Mouse (Mus musculus) forebrain, postnatal 0 days (tissue): ENCODE measurements around the gene Zhx3. TPM values are rescaled to one million over a fixed set of nuclear protein-coding genes. Genes with fewer than 3 reads are reported as not detected.
A peak's percentile ranks its signal among the peaks of the same experiment; 100 is the strongest.

Experiments
- ATAC-seq: fragments of 200-750 bp; cut with Nextera tagmentation; 2 replicates; pipeline ENCODE4 v1.8.0; 2017; ENCODE audit warnings: mild to moderate bottlenecking, moderate library complexity
- DNase-seq: peaks from one replicate; pipeline ENCODE4 v3.0.0-alpha.2; 2015
- H3K27ac ChIP-seq: fragments of 300-500 bp; sonication (generic); 2 replicates; pipeline ENCODE4 v1.5.1; 2014; ENCODE audit warnings: low read depth, mild to moderate bottlenecking, antibody characterized with exemption, low read length, moderate library complexity, mixed read lengths
- H3K27me3 ChIP-seq: fragments of 300-500 bp; sonication (generic); 2 replicates; pipeline ENCODE4 v1.6.1; 2014; ENCODE audit warnings: mild to moderate bottlenecking, low read length, mixed read lengths; ENCODE audit not compliant: insufficient read depth
- H3K36me3 ChIP-seq: fragments of 300-500 bp; sonication (generic); 2 replicates; pipeline ENCODE4 v1.6.1; 2014; ENCODE audit warnings: mild to moderate bottlenecking, moderate library complexity; ENCODE audit not compliant: insufficient read depth
- H3K4me1 ChIP-seq: fragments of 300-500 bp; sonication (generic); 2 replicates; pipeline ENCODE4 v1.6.1; 2014; ENCODE audit warnings: antibody characterized with exemption; ENCODE audit not compliant: insufficient read depth
- H3K4me2 ChIP-seq: fragments of 300-500 bp; sonication (generic); 2 replicates; pipeline ENCODE4 v1.6.1; 2014; ENCODE audit warnings: low read depth, mild to moderate bottlenecking, moderate library complexity
- H3K4me3 ChIP-seq: fragments of 300-500 bp; sonication (generic); 2 replicates; pipeline ENCODE4 v1.5.1; 2014; ENCODE audit warnings: low read depth, low read length, mixed read lengths
- H3K9ac ChIP-seq: fragments of 300-500 bp; sonication (generic); 2 replicates; pipeline ENCODE4 v1.6.1; 2014; ENCODE audit warnings: mild to moderate bottlenecking
- H3K9me3 ChIP-seq: fragments of 300-500 bp; sonication (generic); 2 replicates; pipeline ENCODE4 v1.6.1; 2016; ENCODE audit warnings: low read length
- CTCF ChIP-seq: sonication (generic); IDR thresholded peaks from 2 replicates; pipeline ENCODE4 v1.5.1; 2016; ENCODE audit warnings: antibody characterized with exemption, control low read depth, low read depth
- WGBS: fragments of 180-500 bp; shearing (Covaris S2); extraction: QIAGEN DNeasy Blood & Tissue Kit; methylation state at CpG from one replicate; pipeline ENCODE4 v1.1.7; 2014; 5-methylcytosine and 5-hydroxymethylcytosine counted together
- polyA plus RNA-seq: library from polyadenylated mRNA; unstranded; fragments of >200 nt; fragmentation: Nextera tagmentation; extraction: Ambion mirVana; gene quantifications from 2 replicates; pipeline ENCODE4 v1.2.1, GENCODE M21; 2015
- total RNA-seq: library from RNA; depleted of rRNA; stranded (reverse); fragments of >200 nt; gene quantifications from 2 replicates; pipeline ENCODE4 v1.2.3, GENCODE M21; 2014

Zhx3 gene
- total and polyA plus RNA-seq, 2 experiments from 2014 or later = 18.5 to 44.9 TPM

DNA sequence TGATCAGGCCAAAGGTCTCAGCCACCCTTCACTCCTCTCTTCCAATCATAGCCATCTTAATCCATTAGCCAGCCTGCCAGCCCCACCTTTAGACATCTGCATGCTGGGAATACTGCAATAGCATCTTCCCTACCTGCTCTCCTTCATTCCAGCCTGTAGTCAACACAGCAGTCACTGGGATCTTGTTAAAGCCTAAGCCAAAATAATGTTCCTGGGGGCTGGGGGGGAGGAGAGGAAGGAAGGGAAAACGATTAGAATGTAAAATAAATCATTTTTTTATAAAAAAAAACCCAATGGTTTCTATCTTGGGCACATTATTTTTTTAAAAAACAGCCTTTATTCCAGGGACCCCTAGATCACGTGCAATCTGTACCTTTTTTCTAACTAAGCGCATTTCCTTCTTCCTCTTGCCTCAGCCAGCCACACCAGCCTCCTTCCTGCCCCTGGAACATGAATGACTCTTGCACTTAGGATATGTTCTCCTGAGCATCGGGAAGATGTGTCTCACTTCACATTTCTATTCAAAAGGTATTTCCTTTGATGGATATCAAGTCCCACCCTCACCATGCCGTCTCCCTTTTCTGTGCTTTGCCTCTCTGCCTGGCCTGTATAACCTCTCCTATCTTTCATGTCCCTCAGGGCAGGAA lies 1.6 kb upstream of the Zhx3 start:
- H3K4me3 ChIP-seq = no peak overlapping the region
- 90% methylated on average over 5 of the region's 5 CpGs for WGBS
- H3K27ac ChIP-seq = no peak overlapping the region
- DNase-seq = no peak
- no peaks in the 10 kb centered on the region for H3K36me3 ChIP-seq
- TF ChIP-seq CTCF = no peak
- H3K4me1 ChIP-seq = peaks cover 6% of the 10 kb centered on the region; the same call in 1 of the 2 replicates
- H3K9me3 ChIP-seq = no peaks in the 10 kb centered on the region
- H3K4me2 ChIP-seq = no peak overlapping the region
- ATAC-seq = no peak
- no peak overlapping the region for H3K9ac ChIP-seq
- H3K27me3 ChIP-seq = no peaks in the 10 kb centered on the region

DNA sequence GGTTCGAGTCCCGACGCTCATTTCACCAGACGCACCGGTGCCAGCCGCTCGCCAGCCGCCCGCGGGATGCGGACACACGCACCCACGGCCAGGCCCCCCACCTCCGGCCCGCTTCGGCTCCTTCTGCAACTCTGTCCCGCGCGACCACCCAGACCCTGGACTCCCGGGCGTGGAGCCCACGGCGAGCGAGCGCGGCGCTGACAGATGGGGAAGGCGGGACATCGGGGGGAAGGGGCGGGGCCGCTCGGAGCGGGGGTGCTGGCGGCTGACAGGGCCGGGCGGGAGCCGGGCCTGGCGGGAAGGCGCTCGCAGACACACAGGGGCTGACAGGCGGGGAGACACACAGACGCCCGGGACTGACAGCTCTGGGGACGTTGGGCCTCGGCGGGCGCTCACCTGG lies 403 bp downstream of the Zhx3 start:
- peak overlapping the region; percentile 70 for H3K4me2 ChIP-seq
- TF ChIP-seq CTCF = no peak
- peak overlapping the region; percentile 98 for H3K9ac ChIP-seq
- H3K9me3 ChIP-seq = no peaks in the 10 kb centered on the region
- peak overlapping the region; percentile 99 for H3K4me3 ChIP-seq
- peak; percentile 76 for DNase-seq
- H3K27me3 ChIP-seq = no peaks in the 10 kb centered on the region
- H3K27ac ChIP-seq = peak overlapping the region; percentile 98
- H3K36me3 ChIP-seq = no peaks in the 10 kb centered on the region
- WGBS = 3% methylated on average over 45 of the region's 47 CpGs
- peak; percentile 87 for ATAC-seq
- peaks cover 6% of the 10 kb centered on the region; the same call in 1 of the 2 replicates for H3K4me1 ChIP-seq

DNA sequence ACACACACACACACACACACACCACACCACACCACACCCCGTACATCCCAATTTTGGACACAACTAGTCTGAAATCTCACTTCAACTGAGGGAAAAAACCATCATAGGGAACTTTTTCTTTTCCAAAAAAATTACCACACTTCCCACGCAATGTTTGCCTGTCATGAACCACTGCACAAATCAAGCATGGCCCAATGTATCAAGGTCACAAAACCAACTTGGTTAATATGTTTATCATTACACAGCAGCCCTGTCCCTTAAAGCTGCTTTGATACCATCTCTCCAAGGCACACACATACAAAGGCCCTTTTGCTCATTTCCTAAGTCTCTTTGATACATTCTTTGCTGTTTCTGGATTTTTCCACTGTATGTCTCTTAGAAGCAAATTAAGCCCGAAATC lies 1.5 kb downstream of the Zhx3 start:
- H3K4me3 ChIP-seq = peak overlapping the region; percentile 17
- TF ChIP-seq CTCF = no peak
- H3K27ac ChIP-seq = no peak overlapping the region
- peaks cover 6% of the 10 kb centered on the region; the same call in 1 of the 2 replicates for H3K4me1 ChIP-seq
- no peaks in the 10 kb centered on the region for H3K27me3 ChIP-seq
- no peak overlapping the region for H3K9ac ChIP-seq
- 63% methylated on average over 3 of the region's 3 CpGs for WGBS
- no peaks in the 10 kb centered on the region for H3K36me3 ChIP-seq
- H3K4me2 ChIP-seq = peak overlapping the region; percentile 70
- no peak for ATAC-seq
- peak; percentile 29 for DNase-seq
- H3K9me3 ChIP-seq = no peaks in the 10 kb centered on the region

DNA sequence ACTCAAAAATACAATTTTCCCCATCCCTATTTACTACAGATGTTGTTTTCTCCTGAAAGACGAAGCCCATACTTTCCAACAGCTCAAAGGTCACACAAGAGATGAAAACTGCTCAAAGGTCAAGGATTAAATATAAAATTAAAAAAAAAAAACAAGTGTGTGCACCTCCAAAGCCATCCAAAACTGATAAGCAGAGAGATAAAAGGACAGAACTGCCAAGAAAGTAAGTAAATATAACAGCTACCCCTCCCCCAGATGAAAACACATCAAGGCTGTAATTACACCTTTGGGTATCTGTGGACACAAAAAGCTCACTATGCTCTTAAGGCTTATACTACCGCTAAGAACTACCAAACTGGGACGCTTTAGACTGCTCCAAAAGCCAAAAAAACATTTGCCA lies 3.4 kb downstream of the Zhx3 start:
- Histone ChIP-seq H3K9me3 (no peaks in the 10 kb centered on the region), H3K9ac (no peak overlapping the region), H3K27me3 (no peaks in the 10 kb centered on the region), H3K4me2 (no peak overlapping the region), H3K4me1 (peaks cover 6% of the 10 kb centered on the region; the same call in 1 of the 2 replicates), H3K27ac (no peak overlapping the region), H3K36me3 (no peaks in the 10 kb centered on the region), H3K4me3 (no peak overlapping the region)
- TF ChIP-seq CTCF = no peak
- ATAC-seq (no peak), DNase-seq (no peak)
- 76% methylated on average over 3 of the region's 3 CpGs for WGBS

DNA sequence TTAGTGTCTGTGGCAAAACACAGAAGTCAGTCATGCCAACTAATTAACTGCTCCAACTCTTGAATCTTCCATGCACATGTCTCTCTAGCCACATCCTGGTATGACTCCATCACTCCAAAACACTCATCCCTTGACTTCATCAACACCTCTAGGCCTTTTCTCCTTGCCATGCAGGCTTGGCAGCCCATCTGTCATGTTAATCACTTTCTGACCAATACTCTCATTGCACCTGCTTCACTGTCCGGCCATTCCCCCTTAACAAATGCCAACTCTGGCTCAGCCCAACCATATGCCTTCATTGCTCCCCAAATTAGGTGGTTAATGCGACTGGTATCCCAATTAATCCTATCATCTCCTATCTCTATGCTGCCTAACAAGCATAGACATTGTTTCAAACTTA lies 7.5 kb downstream of the Zhx3 start:
- Histone ChIP-seq H3K4me2 (no peak overlapping the region), H3K27ac (no peak overlapping the region), H3K9ac (no peak overlapping the region), H3K36me3 (no peaks in the 10 kb centered on the region), H3K4me3 (no peak overlapping the region), H3K27me3 (no peaks in the 10 kb centered on the region), H3K4me1 (no peaks in the 10 kb centered on the region), H3K9me3 (no peaks in the 10 kb centered on the region)
- ATAC-seq (no peak), DNase-seq (no peak)
- TF ChIP-seq CTCF = no peak
- WGBS = 53% methylated on average over 2 of the region's 2 CpGs

DNA sequence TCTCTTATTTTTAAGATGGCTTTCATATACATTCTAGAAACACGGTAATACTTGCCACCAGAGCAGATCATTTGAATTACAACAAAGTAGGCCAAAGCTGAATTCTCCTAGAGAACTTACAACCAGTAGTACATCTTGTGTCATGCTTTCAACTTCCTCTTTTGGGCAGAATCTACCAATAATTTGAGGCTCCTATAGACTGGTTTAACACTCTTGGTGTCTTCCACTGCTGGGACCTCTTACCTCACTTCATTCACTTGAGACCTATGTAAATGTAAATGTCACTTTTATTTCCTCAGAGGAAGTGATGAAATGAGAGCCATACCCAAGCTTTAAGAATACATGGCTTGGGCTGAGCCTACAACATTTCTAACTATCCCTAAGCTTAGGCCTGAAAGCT lies 8.7 kb downstream of the Zhx3 start:
- Histone ChIP-seq H3K9me3 (no peaks in the 10 kb centered on the region), H3K4me3 (no peak overlapping the region), H3K4me1 (no peaks in the 10 kb centered on the region), H3K9ac (no peak overlapping the region), H3K36me3 (no peaks in the 10 kb centered on the region), H3K27ac (no peak overlapping the region), H3K27me3 (no peaks in the 10 kb centered on the region), H3K4me2 (no peak overlapping the region)
- no peak for ATAC-seq
- no peak for TF ChIP-seq CTCF
- no peak for DNase-seq
- 88% methylated on average over 1 of the region's 1 CpGs for WGBS

DNA sequence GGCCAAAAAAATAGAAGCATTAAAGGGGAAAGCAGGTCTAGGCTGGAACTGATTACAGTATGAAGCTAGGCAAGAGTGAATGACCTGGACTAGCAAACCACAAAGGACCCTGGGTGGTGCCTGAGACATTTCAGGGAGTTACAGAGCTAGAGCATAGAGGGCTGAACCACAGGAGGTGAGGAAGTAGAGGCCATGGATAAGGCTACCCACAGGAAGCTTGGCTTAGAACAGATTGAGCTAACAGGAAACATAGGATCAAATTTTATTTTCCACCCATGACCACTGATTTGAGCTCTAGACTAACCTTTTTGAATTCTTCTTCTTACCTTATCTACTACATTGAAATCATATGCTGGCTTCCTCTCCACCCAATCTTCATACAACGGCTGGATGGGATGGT lies 12.4 kb downstream of the Zhx3 start:
- no peak overlapping the region for H3K4me3 ChIP-seq
- no peak for TF ChIP-seq CTCF
- DNase-seq (no peak), ATAC-seq (no peak)
- no peaks in the 10 kb centered on the region for H3K9me3 ChIP-seq
- WGBS = 94% methylated on average over 1 of the region's 1 CpGs
- no peak overlapping the region for H3K9ac ChIP-seq
- H3K4me2 ChIP-seq = no peak overlapping the region
- no peaks in the 10 kb centered on the region for H3K36me3 ChIP-seq
- H3K4me1 ChIP-seq = no peaks in the 10 kb centered on the region
- H3K27ac ChIP-seq = no peak overlapping the region
- H3K27me3 ChIP-seq = no peaks in the 10 kb centered on the region
